Mouse (Mus musculus) heart, postnatal 25 days (tissue): ENCODE results near the gene Mocs1. TPM values are rescaled to one million over a fixed set of nuclear protein-coding genes. Genes with fewer than 3 reads are reported as not detected.

Experiments used
- DNase-seq: peaks from one replicate; pipeline ENCODE4 v3.0.0; 2022; ENCODE audit warnings: low spot score
- intact Hi-C: fragments of 180-260 bp; cut with DNase I; formaldehyde crosslinking; loops from one replicate; pipeline ENCODE4 v1.15.1; 2025
- total RNA-seq, 2 experiments: library from RNA; stranded (reverse); gene quantifications; 2 replicates each; pipeline ENCODE4 v1.2.3; 2021

The Mocs1 gene
- 10 to 100 TPM; 20.8 to 21.4 TPM for total RNA-seq

- intact Hi-C loops: no loop called here
- DNase-seq: peak; percentile 91
Measured at GRCm38 (mm10) chr17:49428239-49428688, at the start of gene Mocs1. Gene Mocs1, plus strand, starts transcription at chr17:49428362.

- DNase-seq: no peak
- intact Hi-C loops: no loop called here
Measured at GRCm38 (mm10) chr17:49379645-49380044, 48.5 kb upstream of the Mocs1 start.

- no peak for DNase-seq
- intact Hi-C loops: no loop called here
Measured at GRCm38 (mm10) chr17:49384217-49384943, 43.8 kb upstream of the Mocs1 start.

- intact Hi-C loops: no loop called here
- no peak for DNase-seq
Measured at GRCm38 (mm10) chr17:49387741-49388140, 40.4 kb upstream of the Mocs1 start.

GRCm38 (mm10) chr17:49392751-49393150 lies 35.4 kb upstream of the Mocs1 start:
- intact Hi-C loops: no loop called here
- DNase-seq: no peak

- intact Hi-C loops: no loop called here
- DNase-seq: no peak
Measured at GRCm38 (mm10) chr17:49394836-49395235, 33.3 kb upstream of the Mocs1 start.

GRCm38 (mm10) chr17:49399605-49400004 lies 28.6 kb upstream of the Mocs1 start:
- intact Hi-C loops: loop anchor here (2.0 to 10.0 kb wide), 4 partner anchors 133 to 932 kb away; no protein-coding TSS in a partner anchor
- DNase-seq: no peak

- intact Hi-C loops: loop anchor here (2.0 to 10.0 kb wide), 4 partner anchors 133 to 933 kb away; no protein-coding TSS in a partner anchor
- DNase-seq: peak; percentile 21
Measured at GRCm38 (mm10) chr17:49400130-49400529, 28.0 kb upstream of the Mocs1 start.

- DNase-seq: no peak
- intact Hi-C loops: loop anchor here (5.0 to 10.0 kb wide), 2 partner anchors 198 to 936 kb away; no protein-coding TSS in a partner anchor
Measured at GRCm38 (mm10) chr17:49403151-49403550, 25.0 kb upstream of the Mocs1 start.

- DNase-seq: no peak
- intact Hi-C loops: loop anchor here (10.0 kb wide), 1 partner anchor 201 kb away; no protein-coding TSS in a partner anchor
Measured at GRCm38 (mm10) chr17:49405927-49406326, 22.2 kb upstream of the Mocs1 start.

- DNase-seq: no peak
- intact Hi-C loops: no loop called here
Measured at GRCm38 (mm10) chr17:49412974-49413373, 15.2 kb upstream of the Mocs1 start.

GRCm38 (mm10) chr17:49413554-49413953 lies 14.6 kb upstream of the Mocs1 start:
- intact Hi-C loops: no loop called here
- DNase-seq: no peak

- intact Hi-C loops: no loop called here
- DNase-seq: no peak
Measured at GRCm38 (mm10) chr17:49416228-49416627, 11.9 kb upstream of the Mocs1 start.

- DNase-seq: no peak
- intact Hi-C loops: no loop called here
Measured at GRCm38 (mm10) chr17:49419813-49420212, 8.3 kb upstream of the Mocs1 start.

- intact Hi-C loops: no loop called here
- DNase-seq: no peak
Measured at GRCm38 (mm10) chr17:49422286-49423066, 5.7 kb upstream of the Mocs1 start.

GRCm38 (mm10) chr17:49423067-49423325 lies 5.2 kb upstream of the Mocs1 start:
- DNase-seq: no peak
- intact Hi-C loops: no loop called here

GRCm38 (mm10) chr17:49423872-49424271 lies 4.3 kb upstream of the Mocs1 start:
- intact Hi-C loops: no loop called here
- DNase-seq: no peak

- no peak for DNase-seq
- intact Hi-C loops: no loop called here
Measured at GRCm38 (mm10) chr17:49427631-49428238, 427 bp upstream of the Mocs1 start.

GRCm38 (mm10) chr17:49428751-49429415 lies 721 bp downstream of the Mocs1 start:
- no peak for DNase-seq
- intact Hi-C loops: no loop called here

- intact Hi-C loops: no loop called here
- DNase-seq: no peak
Measured at GRCm38 (mm10) chr17:49429471-49430129, 1.4 kb downstream of the Mocs1 start.
